Mouse (Mus musculus): ENCODE data around the gene Tubb5. TPM values are rescaled to one million over a fixed set of nuclear protein-coding genes. Genes with fewer than 3 reads are reported as not detected.

Tubb5 gene
- polyA plus RNA-seq, 1 experiment from 2014 or later, result 1,416 TPM

GRCm38 (mm10) chr17:35795099-35795498 lies 43.0 kb downstream of the Tubb5 start:
- Histone ChIP-seq H3K27ac (replicated peaks; ENCODE audit: low read depth, low read length) (no peak overlapping the region), H3K4me2 (ENCODE audit: low read depth, severe bottlenecking) (no peak overlapping the region), H3K36me3 (ENCODE audit: control insufficient read depth, insufficient read depth, low read length) (no peaks in the 10 kb centered on the region), H3K9ac (ENCODE audit: low read length) (no peak overlapping the region), H3K4me1 (ENCODE audit: control insufficient read depth, insufficient read depth, low read length) (no peaks in the 10 kb centered on the region), H3K9me3 (ENCODE audit: control insufficient read depth, low read length) (no peaks in the 10 kb centered on the region; the same call in 1 of the 2 replicates), H3K27me3 (ENCODE audit: control insufficient read depth, insufficient read depth, low read length) (no peaks in the 10 kb centered on the region), H3K4me3 (ENCODE audit: low read depth, low read length) (no peak overlapping the region)
- DNase-seq (ENCODE audit: low spot score) (no peak), ATAC-seq (ENCODE audit: insufficient number of reproducible peaks, low FRiP score, low TSS enrichment, low read depth) (no peak)
- 60% methylated on average over 2 of the region's 2 CpGs for WGBS

- Histone ChIP-seq H3K27ac (replicated peaks; ENCODE audit: low read depth, low read length) (no peak overlapping the region), H3K4me2 (ENCODE audit: low read depth, severe bottlenecking) (no peak overlapping the region), H3K4me3 (ENCODE audit: low read depth, low read length) (no peak overlapping the region), H3K4me1 (ENCODE audit: control insufficient read depth, insufficient read depth, low read length) (no peaks in the 10 kb centered on the region), H3K27me3 (ENCODE audit: control insufficient read depth, insufficient read depth, low read length) (no peaks in the 10 kb centered on the region), H3K9me3 (ENCODE audit: control insufficient read depth, low read length) (no peaks in the 10 kb centered on the region), H3K9ac (ENCODE audit: low read length) (no peak overlapping the region), H3K36me3 (ENCODE audit: control insufficient read depth, insufficient read depth, low read length) (no peaks in the 10 kb centered on the region)
- ATAC-seq (ENCODE audit: insufficient number of reproducible peaks, low FRiP score, low TSS enrichment, low read depth) (no peak), DNase-seq (ENCODE audit: low spot score) (no peak)
- WGBS, result 82% methylated on average over 2 of the region's 2 CpGs
These were observed 45.3 kb downstream of the Tubb5 start for GRCm38 (mm10) chr17:35792837-35793236.

GRCm38 (mm10) chr17:35790933-35791332 lies 47.2 kb downstream of the Tubb5 start:
- no peaks in the 10 kb centered on the region for H3K4me1 ChIP-seq (ENCODE audit: control insufficient read depth, insufficient read depth, low read length)
- no peaks in the 10 kb centered on the region for H3K9me3 ChIP-seq (ENCODE audit: control insufficient read depth, low read length)
- no peak overlapping the region for H3K27ac ChIP-seq (replicated peaks; ENCODE audit: low read depth, low read length)
- no peak overlapping the region for H3K4me2 ChIP-seq (ENCODE audit: low read depth, severe bottlenecking)
- no peak overlapping the region for H3K4me3 ChIP-seq (ENCODE audit: low read depth, low read length)
- H3K27me3 ChIP-seq (ENCODE audit: control insufficient read depth, insufficient read depth, low read length), result no peaks in the 10 kb centered on the region
- H3K36me3 ChIP-seq (ENCODE audit: control insufficient read depth, insufficient read depth, low read length), result no peaks in the 10 kb centered on the region
- H3K9ac ChIP-seq (ENCODE audit: low read length), result no peak overlapping the region
- DNase-seq (ENCODE audit: low spot score) (no peak), ATAC-seq (ENCODE audit: insufficient number of reproducible peaks, low FRiP score, low TSS enrichment, low read depth) (no peak)
- WGBS, result 81% methylated on average over 4 of the region's 4 CpGs

- Histone ChIP-seq H3K4me3 (ENCODE audit: low read depth, low read length) (no peak overlapping the region), H3K27ac (replicated peaks; ENCODE audit: low read depth, low read length) (no peak overlapping the region), H3K4me1 (ENCODE audit: control insufficient read depth, insufficient read depth, low read length) (no peaks in the 10 kb centered on the region), H3K36me3 (ENCODE audit: control insufficient read depth, insufficient read depth, low read length) (no peaks in the 10 kb centered on the region), H3K27me3 (ENCODE audit: control insufficient read depth, insufficient read depth, low read length) (no peaks in the 10 kb centered on the region), H3K4me2 (ENCODE audit: low read depth, severe bottlenecking) (no peak overlapping the region), H3K9me3 (ENCODE audit: control insufficient read depth, low read length) (no peaks in the 10 kb centered on the region), H3K9ac (ENCODE audit: low read length) (no peak overlapping the region)
- DNase-seq (ENCODE audit: low spot score) (no peak), ATAC-seq (ENCODE audit: insufficient number of reproducible peaks, low FRiP score, low TSS enrichment, low read depth) (no peak)
- 69% methylated on average over 3 of the region's 3 CpGs for WGBS
These were observed 50.1 kb downstream of the Tubb5 start for GRCm38 (mm10) chr17:35788025-35788424.

DNA sequence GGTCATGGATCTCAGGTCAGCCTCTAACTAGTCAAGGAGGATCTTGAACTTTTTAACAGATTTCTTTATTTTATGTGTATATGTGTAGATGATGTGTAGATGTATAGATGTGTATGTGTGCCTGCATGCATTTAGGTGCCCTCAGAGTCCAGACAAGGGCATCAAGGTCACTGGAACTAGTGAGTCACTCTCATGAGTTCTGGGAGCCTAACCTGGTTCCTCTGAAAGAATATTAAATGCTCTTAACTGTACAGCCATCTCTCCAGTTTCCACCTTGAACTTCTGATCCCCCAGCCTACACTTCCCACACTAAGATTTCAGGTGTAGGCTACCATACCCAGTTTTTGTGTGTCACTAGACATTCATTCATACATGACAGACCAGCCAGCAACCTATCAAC lies 50.6 kb downstream of the Tubb5 start:
- ATAC-seq (ENCODE audit: insufficient number of reproducible peaks, low FRiP score, low TSS enrichment, low read depth), result no peak
- no peak for DNase-seq (ENCODE audit: low spot score)

DNA sequence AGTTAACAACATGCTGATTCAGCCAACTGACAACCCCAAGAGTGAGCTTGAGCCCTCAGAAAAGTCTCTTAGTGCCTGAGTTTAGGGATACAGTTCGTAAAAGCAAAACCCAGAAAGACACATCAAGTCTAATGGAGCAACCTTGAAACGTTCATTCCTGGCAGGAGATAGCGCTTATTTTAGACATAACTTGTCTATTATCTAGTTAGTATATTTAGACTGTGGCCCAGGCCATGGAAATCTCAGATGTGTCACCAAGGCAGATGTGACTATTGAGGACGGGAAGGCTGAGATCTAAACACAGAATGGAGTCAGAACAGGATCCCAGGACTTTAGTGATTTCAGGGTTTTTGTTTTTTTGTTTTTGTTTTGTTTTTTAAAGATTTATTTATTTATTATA lies 53.0 kb downstream of the Tubb5 start:
- H3K27ac ChIP-seq (replicated peaks; ENCODE audit: low read depth, low read length), result no peak overlapping the region
- H3K27me3 ChIP-seq (ENCODE audit: control insufficient read depth, insufficient read depth, low read length), result no peaks in the 10 kb centered on the region
- no peaks in the 10 kb centered on the region for H3K9me3 ChIP-seq (ENCODE audit: control insufficient read depth, low read length)
- no peak overlapping the region for H3K4me2 ChIP-seq (ENCODE audit: low read depth, severe bottlenecking)
- DNase-seq (ENCODE audit: low spot score) (no peak), ATAC-seq (ENCODE audit: insufficient number of reproducible peaks, low FRiP score, low TSS enrichment, low read depth) (no peak)
- no peak overlapping the region for H3K4me3 ChIP-seq (ENCODE audit: low read depth, low read length)
- no peaks in the 10 kb centered on the region for H3K36me3 ChIP-seq (ENCODE audit: control insufficient read depth, insufficient read depth, low read length)
- no peaks in the 10 kb centered on the region for H3K4me1 ChIP-seq (ENCODE audit: control insufficient read depth, insufficient read depth, low read length)
- 83% methylated on average over 4 of the region's 4 CpGs for WGBS
- H3K9ac ChIP-seq (ENCODE audit: low read length), result no peak overlapping the region

More for the DNA sequence above, 50.6 kb downstream of the Tubb5 start:
- H3K9ac ChIP-seq (ENCODE audit: low read length), result no peak overlapping the region
- H3K4me2 ChIP-seq (ENCODE audit: low read depth, severe bottlenecking), result no peak overlapping the region
- H3K4me1 ChIP-seq (ENCODE audit: control insufficient read depth, insufficient read depth, low read length), result no peaks in the 10 kb centered on the region
- H3K27me3 ChIP-seq (ENCODE audit: control insufficient read depth, insufficient read depth, low read length), result no peaks in the 10 kb centered on the region
- H3K27ac ChIP-seq (replicated peaks; ENCODE audit: low read depth, low read length), result no peak overlapping the region
- H3K4me3 ChIP-seq (ENCODE audit: low read depth, low read length), result no peak overlapping the region
- no peaks in the 10 kb centered on the region for H3K9me3 ChIP-seq (ENCODE audit: control insufficient read depth, low read length)
- no peaks in the 10 kb centered on the region for H3K36me3 ChIP-seq (ENCODE audit: control insufficient read depth, insufficient read depth, low read length)

- 86% methylated on average over 6 of the region's 6 CpGs for WGBS
- no peak overlapping the region for H3K4me3 ChIP-seq (ENCODE audit: low read depth, low read length)
- H3K4me1 ChIP-seq (ENCODE audit: control insufficient read depth, insufficient read depth, low read length), result no peaks in the 10 kb centered on the region
- H3K36me3 ChIP-seq (ENCODE audit: control insufficient read depth, insufficient read depth, low read length), result no peaks in the 10 kb centered on the region
- no peaks in the 10 kb centered on the region for H3K27me3 ChIP-seq (ENCODE audit: control insufficient read depth, insufficient read depth, low read length)
- no peak for ATAC-seq (ENCODE audit: insufficient number of reproducible peaks, low FRiP score, low TSS enrichment, low read depth)
- H3K9ac ChIP-seq (ENCODE audit: low read length), result no peak overlapping the region
- no peaks in the 10 kb centered on the region for H3K9me3 ChIP-seq (ENCODE audit: control insufficient read depth, low read length)
- DNase-seq (ENCODE audit: low spot score), result no peak
- H3K4me2 ChIP-seq (ENCODE audit: low read depth, severe bottlenecking), result no peak overlapping the region
- H3K27ac ChIP-seq (replicated peaks; ENCODE audit: low read depth, low read length), result no peak overlapping the region
These were observed 54.2 kb downstream of the Tubb5 start for GRCm38 (mm10) chr17:35783944-35784343.

Small RNAs within 50 kb of the gene (microRNA-seq; reads per million reads assigned to microRNA genes)
- gene Gm28033, result not detected

Other genes with a start within 250 kb of the Tubb5 start
- gene Sfta2, start 236.8 kb downstream of the Tubb5 start, polyA plus RNA-seq (2014; fragmentation: Nextera tagmentation; extraction: Ambion mirVana), result not detected in 2 replicates
- not detected in 2 replicates for gene Gm9573, start 211.7 kb downstream of the Tubb5 start, polyA plus RNA-seq (2014; fragmentation: Nextera tagmentation; extraction: Ambion mirVana)
- not detected in 2 replicates for gene Mucl3, start 194.6 kb downstream of the Tubb5 start, polyA plus RNA-seq (2014; fragmentation: Nextera tagmentation; extraction: Ambion mirVana)
- 17.6 and 17.9 TPM in 2 replicates for gene Vars2, start 170.7 kb downstream of the Tubb5 start, polyA plus RNA-seq (2014; fragmentation: Nextera tagmentation; extraction: Ambion mirVana)
- gene Gtf2h4, start 164.6 kb downstream of the Tubb5 start, polyA plus RNA-seq (2014; fragmentation: Nextera tagmentation; extraction: Ambion mirVana), result 56.7 and 57.0 TPM in 2 replicates
- 14.7 and 17.6 TPM in 2 replicates for gene Ddr1, start 133.7 kb downstream of the Tubb5 start, polyA plus RNA-seq (2014; fragmentation: Nextera tagmentation; extraction: Ambion mirVana)
- 2.7 and 3.1 TPM in 2 replicates for gene Ier3, start 16.6 kb downstream of the Tubb5 start, polyA plus RNA-seq (2014; fragmentation: Nextera tagmentation; extraction: Ambion mirVana)
- 47.1 and 47.8 TPM in 2 replicates for gene Flot1, start 15.1 kb downstream of the Tubb5 start, polyA plus RNA-seq (2014; fragmentation: Nextera tagmentation; extraction: Ambion mirVana)
- 20.7 and 23.5 TPM in 2 replicates for gene Mdc1, start 3.2 kb upstream of the Tubb5 start, polyA plus RNA-seq (2014; fragmentation: Nextera tagmentation; extraction: Ambion mirVana)
- 55.6 and 56.4 TPM in 2 replicates for gene Nrm, start 23.0 kb upstream of the Tubb5 start, polyA plus RNA-seq (2014; fragmentation: Nextera tagmentation; extraction: Ambion mirVana)
- gene Ppp1r18, start 27.3 kb upstream of the Tubb5 start, polyA plus RNA-seq (2014; fragmentation: Nextera tagmentation; extraction: Ambion mirVana), result 22.9 and 25.6 TPM in 2 replicates
- 46.5 and 51.2 TPM in 2 replicates for gene Dhx16, start 41.5 kb upstream of the Tubb5 start, polyA plus RNA-seq (2014; fragmentation: Nextera tagmentation; extraction: Ambion mirVana)
- 21.3 and 23.2 TPM in 2 replicates for gene 2310061I04Rik, start 59.1 kb upstream of the Tubb5 start, polyA plus RNA-seq (2014; fragmentation: Nextera tagmentation; extraction: Ambion mirVana)
- 128 and 138 TPM in 2 replicates for gene Atat1, start 71.8 kb upstream of the Tubb5 start, polyA plus RNA-seq (2014; fragmentation: Nextera tagmentation; extraction: Ambion mirVana)
- gene Mrps18b, start 78.1 kb upstream of the Tubb5 start, polyA plus RNA-seq (2014; fragmentation: Nextera tagmentation; extraction: Ambion mirVana), result 80.2 and 81.7 TPM in 2 replicates
- 43.9 and 52.3 TPM in 2 replicates for gene Ppp1r10, start 78.1 kb upstream of the Tubb5 start, polyA plus RNA-seq (2014; fragmentation: Nextera tagmentation; extraction: Ambion mirVana)
- 120 and 121 TPM in 2 replicates for gene Abcf1, start 131.5 kb upstream of the Tubb5 start, polyA plus RNA-seq (2014; fragmentation: Nextera tagmentation; extraction: Ambion mirVana)
- 40.8 and 42.9 TPM in 2 replicates for gene Gnl1, start 141.5 kb upstream of the Tubb5 start, polyA plus RNA-seq (2014; fragmentation: Nextera tagmentation; extraction: Ambion mirVana)
- 41.7 and 42.3 TPM in 2 replicates for gene Prr3, start 141.9 kb upstream of the Tubb5 start, polyA plus RNA-seq (2014; fragmentation: Nextera tagmentation; extraction: Ambion mirVana)
- gene H2-T24, start 182.3 kb upstream of the Tubb5 start, polyA plus RNA-seq (2014; fragmentation: Nextera tagmentation; extraction: Ambion mirVana), result 2.3 and 2.6 TPM in 2 replicates
- 2.5 and 2.6 TPM in 2 replicates for gene H2-T23, start 194.5 kb upstream of the Tubb5 start, polyA plus RNA-seq (2014; fragmentation: Nextera tagmentation; extraction: Ambion mirVana)
- gene H2-T22, start 204.4 kb upstream of the Tubb5 start, polyA plus RNA-seq (2014; fragmentation: Nextera tagmentation; extraction: Ambion mirVana), result 10.2 and 13.7 TPM in 2 replicates
- gene Gm6034, start 204.7 kb upstream of the Tubb5 start, polyA plus RNA-seq (2014; fragmentation: Nextera tagmentation; extraction: Ambion mirVana), result not detected in 2 replicates
- not detected in 2 replicates for gene Gm11127, start 220.1 kb upstream of the Tubb5 start, polyA plus RNA-seq (2014; fragmentation: Nextera tagmentation; extraction: Ambion mirVana)

Data from limb, embryonic 11.5 days (tissue).